Mouse (Mus musculus) stomach, embryonic 15.5 days (tissue): ENCODE measurements around the gene Fam19a5. TPM values are rescaled to one million over a fixed set of nuclear protein-coding genes. Genes with fewer than 3 reads are reported as not detected.

Experiments used
- ATAC-seq: fragments of 200-750 bp; cut with Nextera tagmentation; 2 replicates; pipeline ENCODE4 v1.8.0; 2017; ENCODE audit warnings: low read depth, moderate number of reproducible peaks, moderate TSS enrichment; ENCODE audit not compliant: insufficient read depth, low FRiP score
- H3K27ac ChIP-seq: fragments of 300-500 bp; sonication (generic); 2 replicates; pipeline ENCODE4 v1.5.1; 2015; ENCODE audit warnings: mild to moderate bottlenecking, inconsistent platforms
- H3K27me3 ChIP-seq: fragments of 300-500 bp; sonication (generic); replicated peaks from 2 replicates; pipeline ENCODE4 v1.6.1; 2015; ENCODE audit warnings: inconsistent platforms
- H3K36me3 ChIP-seq: fragments of 300-500 bp; sonication (generic); 2 replicates; pipeline ENCODE4 v1.6.1; 2015; ENCODE audit warnings: inconsistent platforms
- H3K4me1 ChIP-seq: fragments of 300-500 bp; sonication (generic); 2 replicates; pipeline ENCODE4 v1.6.1; 2015; ENCODE audit warnings: inconsistent platforms
- H3K4me2 ChIP-seq: fragments of 300-500 bp; sonication (generic); 2 replicates; pipeline ENCODE4 v1.6.1; 2015; ENCODE audit warnings: mild to moderate bottlenecking, inconsistent platforms
- H3K4me3 ChIP-seq: fragments of 300-500 bp; sonication (generic); replicated peaks from 2 replicates; pipeline ENCODE4 v1.5.1; 2015; ENCODE audit warnings: inconsistent platforms
- H3K9ac ChIP-seq: fragments of 300-500 bp; sonication (generic); 2 replicates; pipeline ENCODE4 v1.6.1; 2015; ENCODE audit warnings: inconsistent platforms
- H3K9me3 ChIP-seq: fragments of 300-500 bp; sonication (generic); 2 replicates; pipeline ENCODE4 v1.6.1; 2016; ENCODE audit warnings: inconsistent platforms
- WGBS: fragments of 180-500 bp; shearing (Covaris S2); methylation state at CpG from one replicate; pipeline ENCODE4 v1.1.7; 2015; 5-methylcytosine and 5-hydroxymethylcytosine counted together
- microRNA-seq: library from miRNA; unstranded; fragments of <30 nt; microRNA quantifications from one replicate; pipeline ENCODE4, GENCODE M21; 2016
- polyA plus RNA-seq: library from polyadenylated mRNA; unstranded; fragments of >200 nt; fragmentation: Nextera tagmentation; extraction: Ambion mirVana; gene quantifications from 2 replicates; pipeline ENCODE4 v1.2.1, GENCODE M21; 2015

Gene Fam19a5
- polyA plus RNA-seq, 1 experiment from 2014 or later: 2.6 TPM

- Histone ChIP-seq H3K4me1 (no peaks in the 10 kb centered on the region), H3K9me3 (no peaks in the 10 kb centered on the region), H3K4me3 (no peak overlapping the region), H3K27me3 (no peaks in the 10 kb centered on the region), H3K4me2 (no peak overlapping the region), H3K9ac (no peak overlapping the region), H3K36me3 (no peaks in the 10 kb centered on the region), H3K27ac (no peak overlapping the region)
- no peak for ATAC-seq
- WGBS: 81% methylated on average over 3 of the region's 3 CpGs
Measured at GRCm38 (mm10) chr15:87796571-87796970, 252.5 kb downstream of the Fam19a5 start.

Small RNA genes lying within 50 kb of the gene (microRNA-seq; reads per million reads assigned to microRNA genes)
- not detected for gene Mir6393
